Mouse (Mus musculus): ENCODE measurements around the gene Pip5k1b.
A peak's percentile ranks its signal among the peaks of the same experiment; 100 is the strongest.

- TF ChIP-seq CTCF (IDR thresholded peaks at IDR 0.05; ENCODE audit: borderline replicate concordance, insufficient read depth, low read depth, low read length) (peak; percentile 27; the same call in 1 of the 2 replicates), POLR2A (IDR thresholded peaks at IDR 0.05; ENCODE audit: borderline replicate concordance, insufficient read depth, low read length) (peak; percentile 74)
Observed at GRCm38 (mm10) chr19:24279706-24280600, 275.7 kb downstream of the Pip5k1b start.

Measured in cerebellum, adult 2 months (tissue).